Mouse (Mus musculus) embryonic facial prominence, embryonic 13.5 days (tissue): ENCODE measurements around the gene Dcp1a. TPM values are rescaled to one million over a fixed set of nuclear protein-coding genes. Genes with fewer than 3 reads are reported as not detected.

ENCODE experiments used
- ATAC-seq: fragments of 200-750 bp; cut with Nextera tagmentation; 2 replicates; pipeline ENCODE4 v1.8.0; 2017; ENCODE audit warnings: low read depth; ENCODE audit not compliant: insufficient number of reproducible peaks, insufficient read depth, low FRiP score, low TSS enrichment
- H3K27ac ChIP-seq: fragments of 300-500 bp; sonication (generic); 2 replicates; pipeline ENCODE4 v1.5.1; 2015; ENCODE audit warnings: moderate library complexity, mild to moderate bottlenecking, inconsistent platforms
- H3K27me3 ChIP-seq: fragments of 300-500 bp; sonication (generic); 2 replicates; pipeline ENCODE4 v1.6.1; 2015; ENCODE audit warnings: mild to moderate bottlenecking, inconsistent platforms
- H3K36me3 ChIP-seq: fragments of 300-500 bp; sonication (generic); 2 replicates; pipeline ENCODE4 v1.6.1; 2015; ENCODE audit warnings: mild to moderate bottlenecking, inconsistent platforms
- H3K4me1 ChIP-seq: fragments of 300-500 bp; sonication (generic); 2 replicates; pipeline ENCODE4 v1.6.1; 2015; ENCODE audit warnings: inconsistent platforms
- H3K4me2 ChIP-seq: fragments of 300-500 bp; sonication (generic); 2 replicates; pipeline ENCODE4 v1.6.1; 2015; ENCODE audit warnings: moderate library complexity, mild to moderate bottlenecking, inconsistent platforms
- H3K4me3 ChIP-seq: fragments of 300-500 bp; sonication (generic); 2 replicates; pipeline ENCODE4 v1.5.1; 2015; ENCODE audit warnings: mild to moderate bottlenecking, inconsistent platforms
- H3K9ac ChIP-seq: fragments of 300-500 bp; sonication (generic); 2 replicates; pipeline ENCODE4 v1.6.1; 2015; ENCODE audit warnings: mild to moderate bottlenecking, inconsistent platforms
- H3K9me3 ChIP-seq: fragments of 300-500 bp; sonication (generic); 2 replicates; pipeline ENCODE4 v1.6.1; 2016; ENCODE audit warnings: inconsistent platforms
- WGBS: fragments of 180-500 bp; shearing (Covaris S2); methylation state at CpG from one replicate; pipeline ENCODE4 v1.1.7; 2015; ENCODE audit warnings: mixed read lengths; 5-methylcytosine and 5-hydroxymethylcytosine counted together
- polyA plus RNA-seq: library from polyadenylated mRNA; unstranded; fragments of >200 nt; fragmentation: Nextera tagmentation; extraction: Ambion mirVana; gene quantifications from 2 replicates; pipeline ENCODE4 v1.2.1, GENCODE M21; 2015

The Dcp1a gene
- polyA plus RNA-seq, result 33.3 and 37.3 TPM in 2 replicates

DNA sequence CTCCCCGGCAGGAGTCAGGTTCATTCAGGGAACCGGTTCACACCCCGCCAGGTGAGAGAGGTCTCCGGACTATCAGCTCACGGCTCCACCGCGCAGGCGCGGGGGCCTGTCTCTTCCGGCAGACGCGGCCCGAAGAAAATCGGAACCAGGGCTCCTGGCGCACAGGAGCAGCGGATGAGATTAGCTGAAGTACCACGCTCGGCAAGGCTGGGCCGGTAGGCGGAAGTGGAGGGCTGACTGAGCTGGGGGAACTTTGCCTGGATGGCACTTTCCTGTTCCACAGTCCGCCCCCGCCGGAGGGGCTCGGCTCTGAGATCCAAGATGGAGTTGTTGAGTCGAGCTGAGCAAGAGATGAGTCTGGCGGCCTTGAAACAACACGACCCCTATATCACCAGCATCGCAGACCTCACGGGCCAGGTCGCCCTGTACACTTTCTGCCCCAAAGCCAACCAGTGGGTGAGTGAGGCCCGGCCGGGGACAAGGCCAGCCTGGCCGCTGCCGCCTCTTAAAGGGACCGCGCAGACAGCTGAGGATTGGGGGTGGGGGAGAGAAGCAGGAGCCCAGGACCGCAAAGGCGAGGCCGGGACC lies at the start of gene Dcp1a:
Gene Dcp1a, plus strand, starts transcription at position 175 of the 588 bp plus-strand sequence.
- peaks cover 12% of the 10 kb centered on the region for H3K4me1 ChIP-seq
- no peaks in the 10 kb centered on the region for H3K9me3 ChIP-seq
- no peaks in the 10 kb centered on the region for H3K27me3 ChIP-seq
- H3K4me3 ChIP-seq, result peak within 1 kb of the TSS; percentile 94
- peak within 1 kb of the TSS; percentile 94 for H3K9ac ChIP-seq
- H3K4me2 ChIP-seq, result peak within 1 kb of the TSS; percentile 73
- H3K27ac ChIP-seq, result peak within 1 kb of the TSS; percentile 86
- WGBS, result under 1% methylated on average over 39 of the region's 39 CpGs
- peak; percentile 98 for ATAC-seq
- peaks cover 26% of the 10 kb centered on the region for H3K36me3 ChIP-seq

- Histone ChIP-seq H3K4me3 (no peak overlapping the region), H3K4me1 (peaks cover 12% of the 10 kb centered on the region), H3K4me2 (no peak overlapping the region), H3K36me3 (no peaks in the 10 kb centered on the region), H3K9ac (no peak overlapping the region), H3K27me3 (no peaks in the 10 kb centered on the region), H3K27ac (no peak overlapping the region), H3K9me3 (no peaks in the 10 kb centered on the region)
- no peak for ATAC-seq
- WGBS, result 61% methylated on average over 9 of the region's 9 CpGs
These were observed 49.7 kb upstream of the Dcp1a start for GRCm38 (mm10) chr14:30429606-30430005.

DNA sequence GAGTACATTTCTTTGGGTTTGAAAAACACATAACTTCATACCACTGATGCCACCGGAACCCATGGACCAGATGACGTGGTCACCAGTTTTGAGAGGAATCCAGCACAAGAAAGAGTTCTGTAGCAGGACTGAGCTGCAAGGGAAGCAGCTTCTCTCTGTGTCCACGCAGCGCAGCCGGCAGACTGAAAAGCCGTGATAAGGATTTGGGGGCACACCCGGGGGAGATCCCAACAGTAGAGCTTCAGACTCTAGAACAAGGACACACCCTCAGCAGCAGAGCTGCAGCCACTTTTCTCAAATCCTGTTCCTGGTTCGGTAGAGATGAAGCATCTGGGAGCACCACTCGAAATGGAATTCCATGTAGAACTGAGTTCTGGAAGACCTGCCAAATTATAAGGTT lies 49.3 kb upstream of the Dcp1a start:
- ATAC-seq, result no peak
- 80% methylated on average over 9 of the region's 9 CpGs for WGBS
- no peak overlapping the region for H3K4me2 ChIP-seq
- peaks cover 12% of the 10 kb centered on the region for H3K4me1 ChIP-seq
- H3K9ac ChIP-seq, result no peak overlapping the region
- H3K9me3 ChIP-seq, result no peaks in the 10 kb centered on the region
- no peak overlapping the region for H3K27ac ChIP-seq
- no peaks in the 10 kb centered on the region for H3K36me3 ChIP-seq
- H3K27me3 ChIP-seq, result no peaks in the 10 kb centered on the region
- no peak overlapping the region for H3K4me3 ChIP-seq

GRCm38 (mm10) chr14:30430446-30430845 lies 48.9 kb upstream of the Dcp1a start:
- peaks cover 12% of the 10 kb centered on the region for H3K4me1 ChIP-seq
- WGBS, result 67% methylated on average over 5 of the region's 5 CpGs
- no peak overlapping the region for H3K4me2 ChIP-seq
- no peak for ATAC-seq
- H3K27me3 ChIP-seq, result no peaks in the 10 kb centered on the region
- H3K4me3 ChIP-seq, result no peak overlapping the region
- no peaks in the 10 kb centered on the region for H3K9me3 ChIP-seq
- no peaks in the 10 kb centered on the region for H3K36me3 ChIP-seq
- H3K27ac ChIP-seq, result no peak overlapping the region
- no peak overlapping the region for H3K9ac ChIP-seq

DNA sequence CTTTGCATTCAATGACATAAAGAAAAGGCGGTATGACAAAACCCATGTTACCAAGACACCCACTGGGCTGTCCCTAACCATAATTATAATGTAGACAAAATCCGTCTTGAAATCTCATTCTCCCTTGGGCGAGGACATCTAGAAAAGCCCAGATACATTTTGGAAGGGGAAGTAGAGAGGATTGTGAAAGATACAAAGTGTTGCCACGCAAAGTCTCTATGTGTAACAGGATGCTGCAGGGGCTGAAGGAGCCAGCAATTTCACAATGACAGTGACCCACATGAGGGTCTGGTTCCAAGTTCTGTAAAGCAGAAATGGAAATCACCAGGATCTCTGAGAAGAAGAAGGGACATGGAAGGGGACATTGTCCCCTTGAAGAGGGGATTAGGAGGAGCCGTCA lies 44.0 kb upstream of the Dcp1a start:
- no peak for ATAC-seq

DNA sequence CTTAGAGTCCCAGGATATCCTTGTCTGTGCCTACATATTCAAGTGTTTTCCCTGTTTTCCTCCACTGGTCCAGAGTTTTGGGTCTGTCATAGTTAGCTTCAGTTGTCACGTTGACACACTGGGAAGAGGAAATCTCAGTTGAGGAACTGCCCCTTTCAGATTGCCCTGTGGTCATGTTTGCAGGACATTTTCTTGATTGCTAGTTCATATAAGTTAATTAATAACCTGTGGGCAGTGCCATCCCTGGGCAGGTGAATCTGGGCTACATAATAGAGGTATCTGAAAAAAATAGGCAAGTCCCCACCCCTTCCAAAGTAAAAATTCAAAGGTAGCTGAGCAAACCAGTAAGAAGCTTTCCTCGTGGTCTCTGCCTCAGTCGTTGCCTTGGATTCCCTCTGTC lies 39.4 kb upstream of the Dcp1a start:
- Histone ChIP-seq H3K4me2 (no peak overlapping the region), H3K27ac (no peak overlapping the region), H3K4me3 (no peak overlapping the region), H3K4me1 (no peaks in the 10 kb centered on the region; the same call in 1 of the 2 replicates), H3K9me3 (no peaks in the 10 kb centered on the region), H3K36me3 (no peaks in the 10 kb centered on the region), H3K9ac (no peak overlapping the region), H3K27me3 (no peaks in the 10 kb centered on the region)
- WGBS, result 79% methylated on average over 3 of the region's 3 CpGs
- no peak for ATAC-seq

More for the DNA sequence above, 44.0 kb upstream of the Dcp1a start:
- no peaks in the 10 kb centered on the region for H3K9me3 ChIP-seq
- H3K27me3 ChIP-seq, result no peaks in the 10 kb centered on the region
- H3K4me1 ChIP-seq, result no peaks in the 10 kb centered on the region
- 82% methylated on average over 5 of the region's 5 CpGs for WGBS
- no peak overlapping the region for H3K4me2 ChIP-seq
- no peak overlapping the region for H3K9ac ChIP-seq
- no peak overlapping the region for H3K4me3 ChIP-seq
- no peaks in the 10 kb centered on the region for H3K36me3 ChIP-seq
- H3K27ac ChIP-seq, result no peak overlapping the region

GRCm38 (mm10) chr14:30455801-30456595 lies 23.3 kb upstream of the Dcp1a start:
- Histone ChIP-seq H3K27me3 (peaks cover 4% of the 10 kb centered on the region), H3K4me2 (peak overlapping the region; percentile 45), H3K4me3 (no peak overlapping the region; the same call in 1 of the 2 replicates), H3K27ac (no peak overlapping the region), H3K4me1 (peaks cover 15% of the 10 kb centered on the region), H3K9me3 (no peaks in the 10 kb centered on the region), H3K36me3 (no peaks in the 10 kb centered on the region), H3K9ac (no peak overlapping the region)
- 19% methylated on average over 13 of the region's 13 CpGs for WGBS
- ATAC-seq, result no peak

GRCm38 (mm10) chr14:30457436-30457835 lies 21.9 kb upstream of the Dcp1a start:
- no peak overlapping the region for H3K9ac ChIP-seq
- H3K27me3 ChIP-seq, result peaks cover 4% of the 10 kb centered on the region
- no peaks in the 10 kb centered on the region for H3K9me3 ChIP-seq
- H3K27ac ChIP-seq, result no peak overlapping the region
- ATAC-seq, result no peak
- no peak overlapping the region for H3K4me3 ChIP-seq
- no peak overlapping the region for H3K4me2 ChIP-seq
- no peaks in the 10 kb centered on the region for H3K36me3 ChIP-seq
- 59% methylated on average over 7 of the region's 7 CpGs for WGBS
- peaks cover 15% of the 10 kb centered on the region for H3K4me1 ChIP-seq

DNA sequence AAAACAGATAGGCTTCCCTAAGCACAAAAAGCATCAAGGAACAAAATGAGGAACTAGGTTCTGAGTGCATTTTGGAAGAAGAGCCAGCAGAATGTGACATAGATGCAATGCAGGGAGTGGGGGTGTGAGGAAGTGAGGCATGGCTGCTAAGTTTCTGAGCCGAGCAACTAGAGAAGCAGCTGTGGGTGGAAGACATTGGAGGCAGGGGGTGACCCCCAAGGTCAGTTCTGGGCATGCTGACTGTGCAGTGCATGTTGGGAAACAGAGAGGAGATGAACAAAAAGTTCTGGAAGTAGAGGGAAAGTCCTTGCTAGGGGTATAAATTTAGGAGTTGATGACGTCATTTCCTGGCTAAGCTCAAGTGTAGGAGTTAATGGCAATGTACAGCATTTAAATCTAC lies 21.4 kb upstream of the Dcp1a start:
- Histone ChIP-seq H3K9me3 (no peaks in the 10 kb centered on the region), H3K4me1 (peaks cover 15% of the 10 kb centered on the region), H3K27ac (no peak overlapping the region), H3K36me3 (no peaks in the 10 kb centered on the region), H3K4me3 (no peak overlapping the region), H3K9ac (no peak overlapping the region), H3K4me2 (no peak overlapping the region), H3K27me3 (peaks cover 4% of the 10 kb centered on the region)
- no peak for ATAC-seq
- 32% methylated on average over 2 of the region's 2 CpGs for WGBS

DNA sequence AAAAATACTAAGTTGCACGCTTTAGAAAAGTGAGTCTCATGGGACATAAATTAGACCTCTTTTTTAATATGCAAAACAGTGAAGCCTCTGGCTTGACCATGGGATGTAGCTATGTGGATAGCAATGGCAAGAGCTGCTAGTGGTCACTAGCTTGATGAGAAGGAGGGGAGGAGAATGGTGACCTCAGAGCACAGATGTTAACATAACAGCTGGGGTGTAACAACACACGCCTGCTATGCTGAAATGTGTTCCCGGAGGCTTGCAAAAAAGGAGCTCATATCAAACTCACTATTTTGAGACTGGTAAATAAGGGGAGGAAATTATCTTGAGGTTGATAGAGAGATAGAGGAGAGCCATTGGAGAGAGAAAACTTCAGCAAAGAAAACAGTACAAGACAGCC lies 20.5 kb upstream of the Dcp1a start:
- no peaks in the 10 kb centered on the region for H3K36me3 ChIP-seq
- 79% methylated on average over 3 of the region's 3 CpGs for WGBS
- H3K4me1 ChIP-seq, result peaks cover 15% of the 10 kb centered on the region
- H3K4me2 ChIP-seq, result no peak overlapping the region
- H3K9ac ChIP-seq, result no peak overlapping the region
- no peak overlapping the region for H3K4me3 ChIP-seq
- H3K27ac ChIP-seq, result no peak overlapping the region
- peaks cover 4% of the 10 kb centered on the region for H3K27me3 ChIP-seq
- H3K9me3 ChIP-seq, result no peaks in the 10 kb centered on the region
- ATAC-seq, result no peak

DNA sequence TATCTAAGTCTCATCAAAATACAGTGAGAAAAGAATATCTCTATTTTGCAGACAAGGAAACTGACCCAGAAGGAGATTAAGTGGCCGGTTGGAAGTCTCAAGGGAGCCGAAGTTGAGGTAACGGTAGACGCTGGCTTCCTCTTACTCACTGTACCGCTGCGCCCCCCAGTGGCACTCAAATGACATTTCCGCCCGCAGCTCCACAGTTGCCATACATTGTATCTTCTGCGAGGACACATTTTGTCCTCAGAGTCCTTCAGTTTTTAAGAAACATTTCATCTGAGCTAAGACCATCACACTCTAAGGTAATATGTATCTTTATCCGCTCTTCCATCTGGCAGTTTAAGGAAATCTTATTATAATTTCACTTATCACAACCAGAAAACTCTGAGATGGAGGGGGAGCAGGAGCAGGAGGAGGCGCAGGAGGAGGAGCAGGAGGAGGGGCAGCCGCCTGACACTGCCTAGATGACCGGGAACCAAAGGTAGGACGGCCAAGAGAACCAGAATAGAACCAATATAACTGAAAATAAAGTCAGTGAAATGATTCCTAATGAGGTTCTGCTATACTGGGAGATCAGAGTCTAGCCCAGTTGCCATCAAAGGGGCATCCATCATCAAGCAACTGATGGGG lies 19.3 kb upstream of the Dcp1a start:
- Histone ChIP-seq H3K27ac (no peak overlapping the region), H3K4me3 (no peak overlapping the region), H3K4me2 (peak overlapping the region; percentile 39; the same call in 1 of the 2 replicates), H3K27me3 (peaks cover 4% of the 10 kb centered on the region), H3K4me1 (peaks cover 12% of the 10 kb centered on the region), H3K9me3 (no peaks in the 10 kb centered on the region), H3K36me3 (no peaks in the 10 kb centered on the region), H3K9ac (no peak overlapping the region)
- WGBS, result 6% methylated on average over 14 of the region's 14 CpGs
- no peak for ATAC-seq

DNA sequence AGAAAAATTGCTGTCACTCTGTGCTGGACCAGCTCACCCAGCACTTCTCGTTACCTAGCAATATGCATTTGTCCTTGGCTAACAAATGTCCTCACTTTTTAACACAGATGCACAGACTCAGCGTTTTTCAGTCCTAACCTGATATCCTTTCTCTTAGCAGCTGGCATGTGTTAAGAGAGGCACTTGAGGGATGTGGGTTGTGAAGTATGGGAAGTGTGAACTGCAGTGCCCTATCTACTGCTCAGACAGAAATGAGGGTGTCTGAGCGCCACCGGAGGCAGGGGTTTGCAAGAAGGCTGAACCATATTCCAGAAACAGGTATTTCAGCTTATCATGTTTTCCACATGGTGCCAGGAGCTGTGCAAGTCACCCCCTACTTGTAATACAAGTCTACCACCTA lies 16.0 kb upstream of the Dcp1a start:
- Histone ChIP-seq H3K4me1 (no peaks in the 10 kb centered on the region), H3K4me2 (no peak overlapping the region), H3K27me3 (peaks cover 2% of the 10 kb centered on the region), H3K4me3 (no peak overlapping the region), H3K9ac (no peak overlapping the region), H3K27ac (no peak overlapping the region), H3K9me3 (no peaks in the 10 kb centered on the region), H3K36me3 (no peaks in the 10 kb centered on the region)
- WGBS, result 80% methylated on average over 4 of the region's 4 CpGs
- no peak for ATAC-seq
